Mouse (Mus musculus) kidney, postnatal 4 days (tissue): ENCODE results near the gene Dusp8.
"Not testable (repeated sequence)": the region's sequence is repeated elsewhere in the genome, so short reads cannot be mapped to it uniquely, and the experiment has no call there.

Source experiments
- DNase-seq, 2 experiments: peaks; one replicate each; pipeline ENCODE4 v3.0.0; 2021; ENCODE audit warnings: mixed read lengths in 2 of 2

Dusp8 gene

GRCm38 (mm10) chr7:142095183-142095931 lies at the start of gene Dusp8:
TSS of gene Dusp8 (minus strand) at chr7:142095843.
- peak; percentile 88 to 93 for DNase-seq

GRCm38 (mm10) chr7:142144507-142144906 lies 48.9 kb upstream of the Dusp8 start, which contains the start of gene Gm45337:
TSS of gene Gm45337 (minus strand) at chr7:142144607.
- DNase-seq, result no peak

- not testable (repeated sequence) for DNase-seq
These were observed 47.9 kb upstream of the Dusp8 start for GRCm38 (mm10) chr7:142143506-142144010.

DNA sequence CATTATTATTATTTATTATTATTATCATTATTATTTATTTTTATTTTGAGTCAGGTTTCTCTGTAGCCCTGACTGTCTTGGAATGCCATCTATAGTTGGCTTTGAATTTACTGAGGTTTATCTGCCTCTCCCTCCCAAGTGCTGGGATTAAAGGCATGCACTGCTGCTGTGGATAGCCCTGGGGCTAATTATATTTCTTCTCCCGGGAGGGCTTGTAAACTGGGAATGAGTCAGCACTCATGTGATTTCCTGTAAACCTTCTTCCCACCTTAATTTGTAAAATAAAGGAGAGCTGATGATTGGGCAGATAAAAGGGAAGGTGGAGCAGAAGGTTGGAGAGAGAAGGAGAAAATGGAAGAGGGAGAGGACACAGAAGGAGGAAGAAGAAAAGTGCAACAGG lies 45.1 kb upstream of the Dusp8 start:
- no peak for DNase-seq

GRCm38 (mm10) chr7:142135934-142136333 lies 40.3 kb upstream of the Dusp8 start, which contains the start of gene Gm39115:
TSS of gene Gm39115 (minus strand) at chr7:142136034.
- not testable (repeated sequence) for DNase-seq

- peak; percentile 35 to 50 for DNase-seq
These were observed 38.8 kb upstream of the Dusp8 start for GRCm38 (mm10) chr7:142134206-142134995.

DNA sequence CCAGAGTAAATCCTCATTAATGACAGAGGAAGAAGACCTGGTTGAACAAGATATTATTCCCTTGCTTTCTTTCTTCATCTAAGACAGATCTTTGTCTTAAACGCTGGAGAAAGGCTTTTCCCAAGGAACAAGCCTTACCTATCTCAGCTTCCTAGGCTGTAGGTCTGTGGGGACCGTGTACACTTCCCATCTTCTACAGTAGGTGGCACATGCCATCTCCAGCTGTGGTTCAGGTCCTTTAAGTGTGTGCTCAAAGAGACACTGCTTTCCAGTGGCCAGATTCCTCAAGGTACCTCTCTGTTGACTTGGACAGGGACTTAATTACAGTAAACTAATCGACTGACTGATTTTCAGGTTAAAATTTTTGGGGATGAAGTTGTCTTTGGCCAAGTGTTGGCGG lies 33.2 kb upstream of the Dusp8 start:
- DNase-seq, result no peak

DNA sequence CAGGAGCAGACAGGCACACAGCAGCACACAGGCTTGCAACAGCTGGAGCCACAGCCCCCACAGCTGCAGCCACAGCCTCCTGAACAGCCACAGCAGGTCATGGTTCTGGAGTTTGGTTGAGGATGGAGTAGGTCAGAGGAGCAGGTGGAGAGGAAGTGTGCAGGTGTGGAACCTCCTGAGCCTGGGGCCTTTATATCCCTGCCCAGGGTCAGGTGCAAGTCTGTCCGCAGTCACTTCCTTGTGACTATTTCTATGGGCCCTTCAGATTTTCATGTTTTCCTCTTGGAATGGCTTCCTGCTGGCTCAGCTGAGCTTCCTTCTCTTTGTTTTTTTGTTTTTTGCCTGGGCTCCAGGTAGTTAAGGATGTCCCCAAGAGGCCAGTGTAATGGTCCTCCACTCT lies 25.0 kb upstream of the Dusp8 start, which contains the start of gene Gm45618:
Gene Gm45618 (minus strand): TSS at position 101 of the 400 bp plus-strand sequence.
- not testable (repeated sequence) for DNase-seq

DNA sequence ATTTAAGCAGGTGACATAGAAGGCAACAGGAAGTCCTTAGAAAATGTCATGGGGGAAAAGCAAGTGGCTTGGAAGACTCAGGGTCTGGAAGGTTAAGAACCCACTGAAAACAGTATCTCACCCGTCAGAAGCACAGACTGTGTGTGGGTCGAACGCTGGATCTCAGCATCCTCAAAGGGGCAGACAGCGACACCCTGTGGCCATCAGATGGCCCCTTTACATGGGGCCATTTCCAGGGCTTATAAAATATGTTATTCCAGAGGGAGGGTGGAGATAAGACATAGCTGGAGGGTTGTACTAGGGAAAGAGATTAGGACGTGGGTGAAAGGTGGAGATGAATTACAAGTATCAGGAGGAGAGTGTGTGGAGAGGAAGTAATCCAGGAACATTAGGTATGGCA lies 24.0 kb upstream of the Dusp8 start:
- peak; percentile 28 to 33 for DNase-seq

DNA sequence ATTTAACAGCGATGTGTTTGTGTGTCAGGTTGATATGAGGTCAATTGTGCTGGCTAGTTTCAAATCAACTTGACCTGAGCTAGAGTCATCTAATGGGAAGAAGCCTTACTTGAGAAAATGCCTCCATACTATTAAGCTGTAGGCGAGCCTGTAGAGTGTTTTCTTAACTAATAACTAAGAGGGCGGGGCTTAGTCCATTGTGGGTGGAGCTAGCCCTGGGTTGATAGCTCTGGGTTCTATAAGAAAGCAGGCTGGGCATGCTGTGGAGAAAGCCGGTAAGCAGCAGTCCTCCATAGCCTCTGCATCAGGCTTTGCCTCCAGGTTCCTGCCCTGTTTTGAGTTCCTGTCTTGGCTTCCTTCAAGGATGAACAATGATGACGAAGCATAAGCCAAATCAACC lies 9.1 kb upstream of the Dusp8 start:
- DNase-seq, result no peak

DNA sequence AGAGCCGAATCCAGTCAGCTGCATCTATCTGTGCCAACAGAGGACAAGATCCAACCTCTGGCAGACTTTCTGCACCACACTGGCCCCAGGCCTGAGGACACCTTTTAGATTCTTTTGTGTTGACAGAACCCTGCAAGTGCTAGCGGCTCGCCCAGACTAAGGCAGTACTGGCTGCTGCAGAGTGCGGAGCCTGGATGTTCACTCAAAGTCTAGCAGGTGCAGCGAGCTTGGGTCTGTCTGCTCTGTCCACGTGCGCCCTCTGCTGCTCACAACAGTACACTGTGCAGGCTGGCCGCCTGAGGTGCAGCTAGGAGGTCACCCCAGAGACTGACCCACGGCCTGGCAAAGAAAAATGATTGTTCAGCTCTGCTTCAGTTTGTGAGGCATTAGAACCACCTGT lies 2.1 kb upstream of the Dusp8 start:
- DNase-seq, result peak; percentile 85 to 90

GRCm38 (mm10) chr7:142096701-142097100 lies 1.1 kb upstream of the Dusp8 start:
- no peak for DNase-seq

- DNase-seq, result peak; percentile 43 to 50
These were observed 1.1 kb downstream of the Dusp8 start for GRCm38 (mm10) chr7:142094301-142095143.

- DNase-seq, result no peak
These were observed 1.9 kb downstream of the Dusp8 start for GRCm38 (mm10) chr7:142093696-142094240.

DNA sequence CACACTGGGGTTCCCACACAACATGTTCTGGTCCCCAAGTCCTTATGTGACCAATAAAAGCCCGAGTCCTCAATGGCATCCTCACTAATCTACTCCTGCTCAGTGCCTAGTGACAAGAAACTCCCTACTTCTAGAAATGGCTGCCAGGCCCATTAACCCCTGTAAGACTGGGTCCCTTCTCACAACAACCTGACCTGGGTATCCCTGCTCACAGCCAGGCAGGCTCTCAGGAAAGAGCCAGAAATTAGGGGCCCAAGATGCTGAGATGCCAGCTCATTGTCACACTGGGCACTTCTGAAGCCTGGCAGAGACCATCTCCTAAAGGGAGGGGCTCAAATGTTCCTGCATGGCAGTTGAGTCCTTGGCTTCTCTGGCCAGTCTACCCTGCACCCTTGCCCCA lies 2.7 kb downstream of the Dusp8 start:
- no peak for DNase-seq

GRCm38 (mm10) chr7:142091848-142092247 lies 3.8 kb downstream of the Dusp8 start:
- peak in 1 of 2 experiments; percentile 26 for DNase-seq

DNA sequence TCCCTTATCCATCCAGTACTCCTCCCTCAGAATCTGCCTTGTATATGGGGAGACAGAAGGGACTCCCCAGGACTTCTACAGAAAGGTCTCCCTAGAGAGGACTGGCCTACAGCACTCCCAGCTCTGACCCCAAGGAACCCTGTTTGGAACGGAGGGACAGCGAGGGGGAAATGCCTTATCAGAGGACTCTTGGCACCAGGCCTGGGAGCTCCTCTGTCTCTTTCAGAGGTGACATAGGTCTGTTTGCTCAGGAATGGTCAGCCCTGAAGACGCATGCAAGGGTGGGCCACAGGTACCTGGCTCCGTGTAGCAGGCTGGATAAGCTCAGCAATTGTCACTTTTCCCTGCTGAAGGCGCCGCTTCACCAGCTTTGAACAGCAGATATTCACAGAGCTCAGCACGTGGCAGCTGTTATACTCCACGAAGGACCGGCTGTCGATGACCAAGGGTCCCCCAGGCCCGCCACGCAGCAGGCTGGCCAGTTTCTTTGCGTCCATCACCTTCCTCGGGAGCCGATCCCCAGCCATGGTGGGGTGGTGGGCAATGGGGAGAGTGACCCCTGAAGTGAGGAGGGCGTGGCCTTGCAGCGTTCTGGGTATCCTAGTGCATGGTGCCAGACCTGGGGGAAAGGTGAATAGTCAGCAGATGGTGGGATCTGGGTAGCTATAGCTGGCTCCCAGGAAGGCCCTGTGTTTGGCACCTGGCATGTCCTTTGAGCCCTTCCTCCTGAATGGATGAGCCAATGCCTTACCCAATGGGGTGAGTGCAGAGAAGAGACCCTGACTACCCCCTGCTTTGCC lies 5.8 kb downstream of the Dusp8 start:
- DNase-seq, result no peak

DNA sequence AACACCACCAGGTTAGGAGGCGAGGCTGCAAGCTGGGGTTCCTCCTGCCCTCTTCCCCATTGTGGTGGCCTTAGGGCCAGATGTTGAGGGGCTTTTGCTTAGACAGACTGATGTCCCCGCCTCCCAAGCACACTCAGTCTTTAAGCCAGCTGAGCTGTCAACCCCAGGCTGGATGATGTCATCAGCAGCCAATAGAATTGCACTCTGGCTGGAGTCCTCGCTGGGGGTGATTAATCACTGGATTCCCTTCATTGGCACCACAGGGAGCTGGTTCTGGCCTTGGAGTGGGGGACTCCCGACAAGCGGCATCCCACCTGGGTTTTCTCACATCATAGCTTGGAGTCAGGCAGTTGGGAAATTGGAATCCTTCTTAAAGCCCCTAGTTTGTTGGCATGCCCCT lies 6.8 kb downstream of the Dusp8 start:
- DNase-seq, result peak; percentile 52 to 69

DNA sequence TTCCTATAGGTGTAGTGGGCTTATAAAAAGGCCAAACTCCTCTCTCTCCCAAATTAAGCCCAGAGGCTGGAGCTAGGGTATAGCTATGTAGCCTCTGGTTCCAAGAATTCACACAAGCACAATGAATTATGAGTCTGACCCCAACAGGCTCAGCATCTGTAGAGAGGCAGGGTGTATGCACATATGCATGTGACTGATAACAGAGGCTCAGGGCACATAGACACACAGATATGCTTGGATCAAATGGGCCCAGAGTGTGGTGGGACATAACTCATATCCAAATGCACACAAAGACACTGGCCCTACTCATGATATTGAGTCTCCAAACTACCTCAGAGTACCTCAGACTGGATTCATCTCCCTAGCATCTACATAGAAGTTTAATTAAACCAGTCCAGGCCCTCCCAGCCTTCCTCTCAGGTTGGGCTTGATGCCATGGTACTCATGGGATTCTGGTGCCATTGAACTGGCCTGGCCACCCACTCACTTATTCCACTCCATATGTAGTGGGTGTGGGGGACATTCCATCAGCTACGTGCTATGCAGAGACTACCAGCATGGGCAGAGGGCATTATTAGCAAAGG lies 8.5 kb downstream of the Dusp8 start:
- no peak for DNase-seq

GRCm38 (mm10) chr7:142086159-142086905 lies 9.3 kb downstream of the Dusp8 start:
- no peak for DNase-seq
